Mouse (Mus musculus) forelimb bud, embryonic 11.5 days (tissue): ENCODE results near the gene Plxnc1.
A peak's percentile ranks its signal among the peaks of the same experiment; 100 is the strongest.

ENCODE experiments used
- DNase-seq: peaks from one replicate; pipeline ENCODE4 v3.0.0-alpha.2; 2012; ENCODE audit warnings: low read depth, low spot score

The Plxnc1 gene

DNA sequence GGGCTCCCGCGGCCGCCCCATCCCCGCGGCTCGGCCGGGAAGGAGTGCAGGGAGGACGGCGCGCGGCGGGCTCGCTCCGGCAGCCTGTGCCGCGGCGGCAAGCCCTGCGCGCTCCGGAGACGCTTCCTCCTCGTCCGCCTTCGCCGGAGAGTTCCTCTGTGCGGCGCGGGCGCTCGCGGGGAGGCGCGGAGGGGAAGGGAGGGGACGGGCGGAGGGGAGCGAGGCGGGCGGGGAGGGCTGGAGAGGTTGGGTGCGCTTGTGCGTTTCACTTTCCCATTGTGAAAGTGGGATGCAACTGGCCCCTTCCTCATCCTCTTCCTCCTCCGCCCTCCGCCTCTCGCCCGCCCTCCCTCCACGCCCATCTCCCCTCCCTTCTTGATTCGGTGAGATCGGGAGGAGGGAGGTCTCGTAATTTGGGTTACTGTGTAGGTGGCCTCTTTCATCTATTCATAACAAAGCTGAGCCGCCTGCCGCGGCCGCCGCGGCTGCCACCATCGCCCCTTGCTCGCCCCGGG lies at the start of gene Plxnc1:
Gene Plxnc1, minus strand, starts transcription at position 145 of the 515 bp plus-strand sequence.
- DNase-seq, result no peak

DNA sequence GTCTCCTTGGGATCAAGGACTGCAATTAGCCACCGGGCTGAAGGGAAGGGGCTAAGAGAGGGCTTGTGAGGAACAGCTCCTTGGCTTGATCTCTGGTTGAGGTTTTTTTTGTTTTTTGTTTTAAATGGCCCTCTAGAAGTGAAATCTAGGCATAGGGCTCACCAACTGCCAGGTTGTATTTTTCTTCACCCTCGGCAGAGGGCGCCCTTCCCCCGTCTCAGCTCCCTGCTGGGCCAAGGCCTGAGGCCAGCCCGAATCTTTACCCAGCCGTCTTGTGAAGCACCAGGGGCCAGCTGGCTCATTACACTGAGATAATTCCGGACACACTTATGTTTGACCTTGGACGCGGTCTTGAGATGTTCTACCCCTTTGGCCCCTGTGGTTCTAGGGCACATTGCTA lies 47.5 kb upstream of the Plxnc1 start:
- DNase-seq, result peak; percentile 78

DNA sequence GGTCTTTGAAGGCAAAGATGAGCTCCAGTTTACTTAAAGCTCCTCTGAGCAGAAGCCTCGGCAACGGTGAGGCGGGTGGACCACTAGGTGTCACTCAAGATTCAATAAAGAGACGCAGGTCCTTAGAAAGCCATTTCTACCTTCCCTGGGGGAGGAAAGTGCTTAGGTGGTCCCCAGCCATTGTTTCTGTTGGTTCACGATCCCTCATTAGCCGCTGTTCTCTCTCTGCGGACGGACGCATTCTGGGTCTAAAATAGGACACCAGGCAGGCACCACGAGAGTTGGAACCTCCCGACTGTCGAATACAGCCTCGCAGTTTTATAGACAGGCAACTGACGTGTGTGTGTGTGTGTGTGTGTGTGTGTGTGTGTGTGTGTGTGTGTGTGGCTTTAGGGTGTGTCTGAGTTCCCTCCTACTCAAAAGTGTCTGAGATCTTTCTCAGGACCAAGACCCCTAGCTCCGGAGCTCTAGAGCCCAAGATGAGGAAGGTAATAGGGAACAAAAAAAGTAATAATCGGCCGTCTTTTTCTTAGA lies 47.0 kb upstream of the Plxnc1 start:
- peak; percentile 68 for DNase-seq

DNA sequence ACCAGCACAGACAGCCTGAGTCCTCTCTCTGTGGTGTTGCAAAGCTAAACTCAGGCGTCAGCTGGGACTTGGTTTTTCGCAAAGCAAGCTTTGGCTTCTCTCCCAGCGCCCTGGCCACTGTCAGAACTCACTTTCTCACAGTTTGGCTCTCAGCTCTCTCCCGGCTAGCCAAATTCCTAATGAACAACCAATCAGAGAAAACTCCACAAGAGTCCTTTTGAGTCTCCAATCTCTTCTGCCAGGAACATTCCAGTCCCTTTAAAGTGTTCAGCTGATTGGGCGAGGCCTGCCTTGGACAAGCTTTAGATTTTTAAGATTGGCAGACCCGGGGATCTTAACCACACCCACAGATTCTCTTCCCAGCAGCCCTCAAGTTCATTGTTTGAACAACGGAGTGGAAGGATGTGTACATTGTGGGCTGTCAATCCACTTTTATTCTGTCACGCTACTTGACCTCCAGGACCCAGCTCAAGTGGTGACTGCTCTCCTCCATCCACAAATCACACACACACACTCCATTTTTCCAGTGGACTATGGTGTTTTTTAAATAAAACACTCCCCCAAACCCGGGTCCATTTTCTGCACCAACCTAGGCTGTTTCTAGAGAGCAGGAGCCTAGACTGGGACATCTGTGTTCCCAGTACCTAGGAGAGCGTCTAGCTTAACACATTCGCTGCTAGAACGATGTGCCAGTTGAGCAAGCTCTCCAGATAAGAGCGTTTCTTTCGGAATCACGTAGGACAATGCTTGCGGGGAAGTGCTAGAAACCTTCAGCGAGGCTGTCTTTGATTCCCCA lies 46.3 kb upstream of the Plxnc1 start:
- DNase-seq, result no peak

DNA sequence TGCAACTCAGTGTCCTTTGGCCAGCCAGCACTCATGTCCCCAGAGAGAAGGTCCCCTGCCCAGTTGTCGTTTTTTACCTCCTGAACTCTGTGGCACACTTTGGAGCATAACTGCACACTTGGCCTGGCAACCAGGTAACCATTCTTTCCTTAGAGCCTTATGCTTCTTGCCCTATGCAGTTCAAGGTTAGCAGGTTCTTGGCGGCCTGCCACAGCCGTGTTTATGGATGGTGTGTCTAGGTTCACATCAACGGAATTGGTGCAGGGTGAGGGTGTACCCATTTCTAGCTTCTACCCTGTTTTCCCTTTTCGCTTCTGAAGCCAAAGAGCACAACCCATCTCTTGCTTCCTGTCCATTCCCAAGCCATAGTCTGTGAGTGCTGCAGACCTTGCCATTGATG lies 44.7 kb upstream of the Plxnc1 start:
- DNase-seq, result no peak

DNA sequence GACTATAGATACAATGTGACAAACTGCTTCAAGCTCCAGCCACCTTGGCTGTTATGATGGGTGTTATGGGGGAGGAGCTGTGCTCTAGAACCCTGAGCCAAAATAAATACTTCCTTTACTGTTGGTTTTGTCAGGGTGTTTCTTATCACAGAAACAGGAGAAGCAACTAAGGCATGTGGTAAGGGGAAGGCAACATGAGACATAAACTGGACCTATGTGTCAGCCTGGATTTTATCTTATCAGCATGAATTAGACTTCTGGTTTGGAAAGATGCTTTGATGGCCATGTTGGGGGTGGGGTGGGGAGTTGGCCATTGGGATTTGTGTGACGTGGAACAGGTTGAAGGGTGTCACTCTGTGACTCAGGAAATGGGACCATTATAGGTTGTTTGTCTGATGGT lies 40.5 kb upstream of the Plxnc1 start:
- no peak for DNase-seq

DNA sequence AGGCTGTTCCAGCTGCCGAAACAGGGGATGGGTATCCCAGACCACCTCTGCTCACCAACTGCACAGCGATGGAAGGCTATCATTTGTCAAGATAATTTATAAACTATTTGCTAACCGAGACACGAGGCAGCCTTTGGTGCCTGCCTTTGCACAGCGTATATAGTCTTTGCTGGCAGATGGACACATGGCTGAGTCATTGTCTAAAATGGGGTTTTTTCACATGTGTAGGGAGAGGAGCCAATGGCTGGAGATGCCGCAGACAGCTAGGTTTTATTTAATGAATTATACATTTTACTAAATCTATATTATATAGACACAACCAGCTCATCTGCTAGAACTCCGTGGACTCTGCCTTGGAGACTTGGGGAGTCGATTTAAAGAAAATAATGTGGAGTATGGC lies 37.9 kb upstream of the Plxnc1 start:
- DNase-seq, result no peak

DNA sequence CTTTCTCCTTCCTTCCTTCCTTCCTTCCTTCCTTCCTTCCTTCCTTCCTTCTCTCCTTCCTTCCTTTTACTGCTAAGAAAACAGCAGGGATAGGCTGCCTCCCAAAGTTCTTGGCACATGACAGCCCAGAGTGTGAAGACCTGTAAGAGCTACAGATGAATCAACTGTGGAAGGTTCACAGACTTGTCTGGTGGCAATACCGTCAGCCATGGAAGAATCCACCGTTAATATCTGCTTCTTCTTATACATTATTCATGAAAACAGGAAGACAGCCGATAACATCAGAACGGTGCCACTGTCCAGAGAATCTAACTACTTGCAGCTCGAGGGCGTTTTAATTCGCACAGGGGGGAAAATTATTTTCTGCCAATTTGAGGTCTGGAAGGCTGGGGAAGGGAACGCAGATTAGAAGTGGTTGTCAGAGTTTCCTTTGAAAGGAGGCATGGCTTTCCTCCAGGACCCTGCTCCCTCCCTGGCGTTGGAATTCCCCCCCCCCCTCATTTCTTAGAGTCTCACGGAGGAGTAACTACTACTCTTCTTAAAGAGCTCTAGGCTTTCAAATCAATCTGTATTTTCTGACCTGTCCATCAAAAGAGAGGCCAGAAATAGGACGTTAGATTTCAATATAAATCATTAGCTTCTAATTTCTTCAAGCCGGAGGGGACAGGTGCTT lies 37.0 kb upstream of the Plxnc1 start:
- DNase-seq, result no peak

DNA sequence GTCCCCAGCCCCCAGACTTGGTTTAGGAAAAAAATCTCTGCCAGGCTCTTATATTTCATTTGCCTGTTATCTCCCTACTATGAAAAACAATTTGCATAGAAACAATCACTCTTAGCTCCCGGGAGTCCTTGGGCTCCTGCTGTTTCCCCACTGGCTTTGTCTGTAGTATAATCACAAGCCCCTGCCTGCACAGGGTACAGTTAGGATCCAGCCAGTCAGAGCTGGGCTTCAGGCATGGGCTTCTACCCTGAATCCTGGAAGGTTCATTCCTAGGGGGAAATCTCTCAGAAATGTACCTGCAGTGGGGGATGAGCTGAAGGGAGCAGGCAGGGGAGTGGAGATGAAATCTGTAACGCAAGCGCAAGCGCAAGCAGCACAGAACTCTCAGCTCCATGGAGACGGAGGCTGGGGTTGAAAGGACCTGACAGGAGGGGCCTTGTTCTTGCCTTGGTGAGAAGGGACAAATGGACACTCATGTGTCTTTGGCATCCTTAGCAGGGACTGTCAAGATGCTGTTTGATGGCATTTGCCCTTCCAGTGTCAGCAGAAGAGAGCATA lies 33.7 kb upstream of the Plxnc1 start:
- no peak for DNase-seq

DNA sequence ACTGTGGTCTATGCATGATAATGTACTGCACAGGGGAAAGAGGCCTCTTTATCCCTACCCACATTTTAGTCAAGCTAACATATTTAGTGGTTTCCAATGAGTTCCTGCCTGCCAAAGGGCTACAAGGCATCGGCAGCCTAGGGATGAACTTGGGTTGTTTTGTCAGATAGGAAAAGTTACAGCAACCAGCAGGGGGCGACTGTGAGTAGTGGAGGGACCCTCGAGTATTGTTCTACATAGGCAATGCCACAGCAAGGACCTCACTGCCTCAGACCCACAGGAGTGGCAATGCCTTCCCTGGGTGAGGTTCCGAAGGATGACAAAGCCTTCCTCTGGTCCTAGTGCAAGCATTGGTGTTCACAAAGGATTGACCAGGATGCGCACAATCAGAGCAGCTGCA lies 31.7 kb upstream of the Plxnc1 start:
- peak; percentile 24 for DNase-seq

DNA sequence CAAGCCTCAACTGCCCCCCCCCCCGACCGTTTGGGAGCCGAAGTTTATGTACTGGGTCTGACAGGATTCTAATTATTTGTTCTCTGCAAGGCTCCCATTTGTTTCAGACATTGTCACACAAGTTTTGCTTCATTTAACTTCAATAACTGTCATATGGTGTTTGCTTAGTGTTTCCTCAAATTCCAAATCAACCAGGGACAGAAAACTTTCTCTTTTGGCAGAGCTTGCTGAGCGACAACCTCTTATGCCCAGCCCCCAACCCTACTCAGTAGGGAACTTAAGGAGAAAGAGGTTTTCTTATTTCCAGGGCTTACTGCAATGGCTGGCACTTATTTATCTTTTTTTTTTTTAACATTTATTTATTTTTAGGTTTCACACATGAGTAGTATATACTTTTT lies 30.5 kb upstream of the Plxnc1 start:
- DNase-seq, result no peak

DNA sequence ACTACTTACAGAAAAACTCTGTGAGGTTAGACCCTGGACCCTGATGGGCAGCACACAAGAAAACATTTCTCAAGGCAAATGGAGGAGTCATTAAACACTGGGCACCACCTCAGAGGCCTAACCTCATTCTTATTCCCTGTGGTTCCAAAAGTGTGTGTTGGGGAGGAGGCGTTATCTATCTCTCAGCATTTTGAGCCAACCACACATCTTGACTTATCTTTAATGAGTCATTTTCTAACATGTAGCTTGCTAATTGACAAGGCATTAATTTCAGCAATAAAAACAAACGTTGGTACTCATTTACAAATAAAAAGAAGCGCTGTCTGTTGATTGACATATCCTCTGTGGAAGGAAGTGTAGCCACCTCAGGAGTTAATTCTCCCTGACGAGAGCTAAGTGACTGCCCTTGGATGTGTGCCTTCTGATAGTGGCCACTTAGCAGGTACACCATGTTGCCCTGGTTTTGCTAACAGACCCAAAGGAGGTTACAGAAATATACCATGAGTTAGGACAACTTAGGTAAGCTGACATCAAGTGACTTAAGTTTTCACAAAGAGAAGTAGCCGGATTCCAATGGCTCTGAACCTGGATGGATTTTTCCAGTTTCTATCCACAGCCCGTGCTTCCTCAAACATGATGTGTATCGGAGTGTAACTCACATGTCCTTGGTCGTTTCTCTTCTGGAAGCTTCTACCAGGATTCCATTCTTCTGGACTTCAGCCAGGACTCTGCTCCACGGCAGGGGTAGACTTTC lies 29.9 kb upstream of the Plxnc1 start:
- no peak for DNase-seq

DNA sequence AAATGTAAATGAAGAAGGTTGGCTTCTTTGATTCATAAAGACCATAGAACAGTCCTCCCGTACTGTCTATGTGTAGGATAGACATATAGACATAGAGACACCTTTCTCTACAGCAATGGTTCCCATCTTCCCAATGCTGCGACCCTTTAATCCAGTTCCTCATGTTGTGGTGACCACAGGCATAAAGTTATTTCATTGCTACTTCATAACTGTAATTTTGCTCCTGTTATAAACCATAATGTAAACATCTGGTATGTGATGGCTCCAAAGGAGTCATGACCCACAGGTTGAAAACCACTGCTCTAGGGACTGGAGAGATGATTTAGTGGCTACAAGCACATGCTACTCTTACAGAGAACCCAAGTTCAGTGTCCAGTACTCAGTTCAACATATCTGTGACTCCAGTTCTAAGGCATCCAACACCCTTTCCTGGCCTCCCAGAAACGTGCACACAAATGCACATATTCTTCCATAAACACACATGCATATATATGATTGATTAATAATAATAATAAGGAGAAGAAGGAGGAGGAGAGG lies 27.1 kb upstream of the Plxnc1 start:
- DNase-seq, result no peak

DNA sequence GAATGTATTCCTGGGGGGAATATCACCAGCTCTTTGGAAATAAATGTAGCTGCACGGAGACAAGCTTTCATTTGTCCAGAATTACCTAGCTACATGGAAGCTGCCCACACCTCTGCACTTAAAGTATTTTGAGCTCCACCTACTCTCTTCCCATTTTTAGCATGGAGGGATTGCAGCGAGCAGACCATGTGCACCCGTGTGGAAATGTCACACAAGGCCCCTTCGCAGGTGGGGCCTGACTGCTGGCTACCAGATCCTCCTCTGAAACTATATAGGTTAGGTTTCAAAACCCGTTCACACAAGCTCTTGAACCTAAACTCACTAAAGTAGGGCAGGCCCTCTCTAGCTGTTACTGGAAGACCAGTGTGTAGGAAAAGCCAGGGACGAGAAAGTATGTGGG lies 25.6 kb upstream of the Plxnc1 start:
- no peak for DNase-seq

DNA sequence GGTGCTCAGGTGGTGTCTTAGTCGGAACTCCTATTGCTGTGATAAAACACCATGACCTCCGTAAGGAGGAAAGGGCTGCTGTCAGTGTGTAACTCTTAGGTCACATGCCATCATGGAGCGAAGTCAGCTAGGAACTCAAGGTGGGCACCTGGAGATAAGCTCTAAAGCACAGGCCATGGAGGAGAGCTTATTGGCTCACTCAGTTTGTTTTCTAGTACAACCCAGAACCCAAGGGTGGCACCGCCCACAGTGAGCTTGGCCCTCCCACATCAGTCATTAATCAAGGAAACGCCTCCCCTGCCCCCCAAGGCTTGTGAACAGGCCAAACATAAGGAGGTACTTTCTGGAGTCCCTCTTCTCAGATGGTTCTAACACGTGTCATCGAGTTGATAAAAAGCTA lies 22.8 kb upstream of the Plxnc1 start:
- no peak for DNase-seq

DNA sequence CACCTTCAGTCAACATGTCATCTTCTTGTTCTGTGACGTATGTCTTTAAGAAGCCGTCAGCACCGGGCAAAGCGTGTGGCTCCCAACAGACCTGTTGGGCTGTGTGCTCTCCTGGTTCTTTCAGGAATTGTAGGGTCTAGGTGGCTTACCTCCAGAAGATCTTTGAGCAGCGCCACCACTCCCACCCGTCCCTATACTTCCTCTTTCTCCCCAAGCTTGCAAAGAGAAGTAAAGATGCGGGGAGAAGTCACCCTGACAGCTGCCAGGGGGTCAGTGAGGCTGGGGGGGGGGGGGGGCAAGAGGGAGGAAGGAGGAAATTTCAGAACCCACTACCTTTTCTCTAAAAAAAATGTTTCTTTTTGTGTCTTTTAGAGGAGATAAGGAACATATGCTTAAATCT lies 22.2 kb upstream of the Plxnc1 start:
- no peak for DNase-seq

DNA sequence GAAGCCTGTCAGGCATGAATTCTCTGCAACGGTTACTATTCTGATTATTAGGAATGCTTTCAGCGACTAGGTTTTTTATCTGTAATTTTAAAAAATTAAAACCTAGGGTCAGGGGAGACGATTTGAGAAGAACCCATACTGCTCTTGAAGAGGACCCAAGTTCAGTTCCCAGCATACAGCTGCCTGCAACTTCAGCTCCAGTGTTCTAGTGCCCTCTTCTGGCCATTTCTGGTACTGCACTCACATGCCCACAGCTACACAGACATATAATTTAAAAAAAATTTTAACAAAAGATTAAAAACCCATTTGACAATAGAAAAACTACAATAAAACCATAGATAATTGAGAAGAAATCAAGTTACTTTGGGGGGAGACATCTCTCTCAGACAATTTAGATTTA lies 20.5 kb upstream of the Plxnc1 start:
- DNase-seq, result no peak

DNA sequence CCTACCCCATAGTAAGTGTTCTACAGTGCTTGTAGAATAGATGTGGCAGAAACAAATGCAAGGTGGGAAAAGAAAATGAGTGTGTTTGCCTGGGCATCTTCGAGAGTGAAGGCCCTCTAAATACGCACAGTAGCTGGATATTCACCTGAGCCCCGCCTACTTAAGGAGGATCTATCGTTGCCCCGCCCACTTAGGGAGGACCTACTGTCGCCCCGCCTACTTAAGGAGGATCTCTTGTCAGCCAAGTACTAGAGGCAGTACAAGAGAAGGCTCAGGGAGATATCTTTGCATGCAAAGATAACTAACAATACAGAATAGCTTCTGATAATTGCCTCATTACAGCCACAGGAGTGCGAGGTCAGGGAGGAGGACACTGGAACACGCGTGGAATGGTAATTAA lies 17.4 kb upstream of the Plxnc1 start:
- DNase-seq, result no peak

DNA sequence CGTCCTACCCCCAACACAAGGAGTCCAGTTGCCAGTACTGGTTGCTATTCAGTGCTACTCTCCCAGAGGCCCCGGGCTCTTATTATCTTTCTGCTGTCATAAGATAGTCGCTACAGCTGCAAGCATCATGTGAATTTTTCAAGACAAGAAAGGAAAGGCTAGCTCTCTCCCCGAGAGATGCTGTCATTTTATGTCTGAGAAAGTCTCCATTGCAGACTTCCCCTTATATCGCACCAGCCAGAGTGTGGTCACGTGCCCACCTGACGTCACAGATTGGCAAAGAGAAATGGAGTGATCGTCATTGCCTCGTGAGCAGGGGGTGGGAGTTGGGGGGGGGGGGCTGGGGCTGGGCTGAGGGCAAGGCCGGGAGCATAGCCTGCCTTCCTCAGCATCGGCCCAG lies 16.6 kb upstream of the Plxnc1 start:
- no peak for DNase-seq

DNA sequence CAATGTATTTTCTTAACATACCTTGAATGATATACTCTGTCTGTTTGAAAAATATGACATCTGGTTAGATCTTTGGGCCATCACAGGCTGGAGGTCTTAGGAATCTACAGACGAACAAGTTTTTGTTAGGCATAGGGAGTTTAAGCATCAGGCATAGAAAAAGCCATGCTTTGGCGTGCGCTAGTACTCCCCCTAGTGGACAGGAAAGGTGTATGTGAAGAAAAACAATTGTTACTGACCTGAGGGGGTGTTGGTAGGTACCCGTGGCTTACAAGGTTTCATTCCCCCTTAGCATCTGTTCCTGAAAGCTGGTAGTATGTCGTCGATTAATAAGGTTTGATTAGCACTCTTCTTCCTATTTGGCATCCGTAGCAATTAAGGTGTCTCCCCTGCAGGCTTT lies 13.7 kb upstream of the Plxnc1 start:
- peak; percentile 76 for DNase-seq

DNA sequence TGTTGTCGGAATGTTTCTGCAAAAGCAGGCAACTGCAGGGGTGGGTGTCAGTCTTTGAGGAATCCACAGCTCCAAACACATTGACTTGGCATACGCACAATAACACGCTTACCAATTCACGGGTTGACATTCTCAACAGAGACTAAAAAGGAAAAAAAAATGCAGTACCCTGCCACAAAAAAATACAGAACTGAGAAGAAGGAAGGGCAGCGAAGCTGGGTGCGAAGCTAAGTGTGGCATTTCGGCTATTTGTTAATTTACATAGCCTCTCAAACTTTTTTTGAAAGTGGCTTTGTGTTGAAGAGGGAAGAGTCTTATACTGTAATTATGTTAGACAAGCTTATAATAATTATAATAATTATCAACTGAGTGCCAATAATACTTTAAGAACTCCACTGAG lies 13.1 kb upstream of the Plxnc1 start:
- DNase-seq, result no peak
